Mouse (Mus musculus) ES-E14 (cell line): Measurements from ENCODE around the gene Gm11564. TPM values are rescaled to one million over a fixed set of nuclear protein-coding genes. Genes with fewer than 3 reads are reported as not detected.
"Not testable (repeated sequence)": the region's sequence is repeated elsewhere in the genome, so short reads cannot be mapped to it uniquely, and the experiment has no call there.

Experiments used
- DNase-seq: peaks from one replicate; pipeline ENCODE4 v3.0.0-alpha.2; 2013; ENCODE audit warnings: low read depth, low spot score
- H3K27ac ChIP-seq: 2 replicates; pipeline ENCODE4 v1.5.1; 2012; ENCODE audit warnings: low read depth, mild to moderate bottlenecking, low read length, moderate library complexity, mixed read lengths; ENCODE audit not compliant: poor library complexity, insufficient read depth, severe bottlenecking
- H3K36me3 ChIP-seq: 2 replicates; pipeline ENCODE4 v1.6.1; 2012; ENCODE audit warnings: mild to moderate bottlenecking, low read length, moderate library complexity, mixed read lengths; ENCODE audit not compliant: control insufficient read depth, poor library complexity, insufficient read depth, severe bottlenecking
- H3K4me1 ChIP-seq, 2 experiments: fragments of 150-350 bp in 1 of 2; sonication (generic) in 1 of 2; 2 replicates each; pipeline ENCODE4 v1.6.1; 2012; ENCODE audit warnings: low read length in 2 of 2, mild to moderate bottlenecking in 1 of 2, mixed read lengths in 1 of 2; ENCODE audit not compliant: control insufficient read depth in 2 of 2, insufficient read depth in 2 of 2, poor library complexity in 1 of 2
- H3K4me3 ChIP-seq, 2 experiments: fragments of 150-350 bp in 1 of 2; sonication (generic) in 1 of 2; 2 replicates each; pipeline ENCODE4 v1.5.1; 2012; ENCODE audit warnings: low read length in 2 of 2, low read depth in 1 of 2, mild to moderate bottlenecking in 1 of 2, mixed read lengths in 1 of 2; ENCODE audit not compliant: insufficient read depth in 1 of 2, poor library complexity in 1 of 2, severe bottlenecking in 1 of 2
- H3K9ac ChIP-seq: 2 replicates; pipeline ENCODE4 v1.6.1; 2012; ENCODE audit warnings: low read depth, mild to moderate bottlenecking, low read length, mixed read lengths; ENCODE audit not compliant: poor library complexity, insufficient read depth, severe bottlenecking
- H3K9me3 ChIP-seq: fragments of 150-350 bp; sonication (generic); 2 replicates; pipeline ENCODE4 v1.6.1; 2012; ENCODE audit warnings: low read depth, mild to moderate bottlenecking, low read length; ENCODE audit not compliant: control insufficient read depth, insufficient read depth
- CHD2 ChIP-seq: IDR thresholded peaks from 2 replicates; pipeline ENCODE4 v1.6.1; 2014; ENCODE audit warnings: mild to moderate bottlenecking, low read depth, low read length, inconsistent platforms
- HCFC1 ChIP-seq: IDR thresholded peaks from 2 replicates; pipeline ENCODE4 v1.6.1; 2012; ENCODE audit warnings: low read length, inconsistent platforms, borderline replicate concordance; ENCODE audit not compliant: insufficient read depth
- MAFK ChIP-seq: IDR thresholded peaks from 2 replicates; pipeline ENCODE4 v1.6.1; 2014; ENCODE audit warnings: mild to moderate bottlenecking, low read depth, low read length, inconsistent platforms; ENCODE audit not compliant: insufficient read depth
- ZC3H11A ChIP-seq: IDR thresholded peaks from 2 replicates; pipeline ENCODE4 v1.6.1; 2012; ENCODE audit warnings: low read depth, mild to moderate bottlenecking, inconsistent platforms, low read length, borderline replicate concordance
- ZNF384 ChIP-seq: IDR thresholded peaks from 2 replicates; pipeline ENCODE4 v1.6.1; 2012; ENCODE audit warnings: low read depth, low read length, inconsistent platforms
- in situ Hi-C, 2 experiments: fragments of 600-800 bp; cut with MboI; formaldehyde crosslinking; loops; one replicate each; pipeline ENCODE4 v1.15.1; 2025; ENCODE audit warnings: low sequenced_read_pairs in 2 of 2, inconsistent platforms in 1 of 2; ENCODE audit not compliant: unreplicated experiment in 2 of 2
- total RNA-seq: library from RNA; depleted of rRNA; stranded (reverse); fragments of 300-350 nt; gene quantifications from 2 replicates; pipeline ENCODE4 v1.2.3, GENCODE M21; 2012; rRNA removed

The Gm11564 gene
- total RNA-seq, result 0.89 and 1.4 TPM in 2 replicates

DNA sequence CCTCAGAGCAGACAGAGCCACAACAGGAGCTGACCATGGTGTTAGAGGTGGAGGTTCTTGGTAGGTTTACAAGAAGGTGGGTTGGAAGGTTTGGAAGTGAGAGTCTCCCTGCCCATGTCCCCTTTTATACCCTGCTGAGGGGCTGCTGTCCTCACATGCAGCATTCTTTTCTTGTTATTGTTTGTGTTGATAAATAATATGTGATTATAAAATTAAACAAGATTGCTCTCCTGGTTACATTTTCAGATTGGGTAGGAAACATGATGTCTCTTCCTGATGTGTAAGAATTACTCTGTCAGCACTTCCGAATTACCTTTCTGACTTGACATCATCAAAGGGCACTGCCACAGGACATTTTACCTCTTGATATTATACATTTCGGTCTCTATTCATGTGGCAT is at the start of gene Gm11564:
TSS of gene Gm11564 (minus strand) at position 101 of the 400 bp plus-strand sequence.
- H3K9ac ChIP-seq, in situ Hi-C loops, H3K27ac ChIP-seq: not testable (repeated sequence)

GRCm38 (mm10) chr11:99864176-99864575 is 48.7 kb upstream of the Gm11564 start, which contains the start of gene Gm11559:
TSS of gene Gm11559 (plus strand) at chr11:99864476.
- H3K36me3 ChIP-seq, H3K27ac ChIP-seq, H3K9me3 ChIP-seq, DNase-seq, H3K9ac ChIP-seq, H3K4me3 ChIP-seq, H3K4me1 ChIP-seq, in situ Hi-C loops: not testable (repeated sequence)

More for the DNA sequence above, at the start of gene Gm11564:
- H3K4me3 ChIP-seq, H3K36me3 ChIP-seq, H3K4me1 ChIP-seq, H3K9me3 ChIP-seq, DNase-seq: not testable (repeated sequence)

DNA sequence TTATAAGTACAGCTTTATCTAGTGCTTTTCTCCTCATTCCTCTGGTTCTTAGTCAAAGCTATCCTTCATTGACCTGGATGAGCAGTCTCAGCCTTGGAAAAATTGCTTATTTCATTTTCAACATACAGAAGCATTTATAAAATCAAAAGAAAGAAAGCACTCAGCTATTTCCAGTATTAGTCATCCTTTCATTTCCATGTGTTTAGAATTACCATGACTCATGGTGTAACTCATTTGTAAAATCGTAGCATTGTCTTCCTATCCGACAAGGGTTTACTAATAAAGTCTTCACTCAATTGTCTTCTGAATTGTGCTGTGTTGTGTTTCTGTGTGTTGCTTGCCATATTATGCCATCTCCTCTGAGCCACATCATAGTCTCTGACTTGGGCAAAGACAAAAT is 43.3 kb upstream of the Gm11564 start:
- H3K4me3 ChIP-seq, result no peak overlapping the region
- in situ Hi-C loops, result no loop called here
- no peak overlapping the region for H3K9ac ChIP-seq
- DNase-seq, result no peak
- H3K4me1 ChIP-seq, result no peaks in the 10 kb centered on the region
- no peak overlapping the region for H3K27ac ChIP-seq
- H3K9me3 ChIP-seq, result no peaks in the 10 kb centered on the region
- no peak for TF ChIP-seq ZNF384
- TF ChIP-seq CHD2, result no peak
- no peak for TF ChIP-seq ZC3H11A
- TF ChIP-seq MAFK, result no peak
- TF ChIP-seq HCFC1, result no peak
- H3K36me3 ChIP-seq, result no peaks in the 10 kb centered on the region

GRCm38 (mm10) chr11:99857617-99858016 is 42.2 kb upstream of the Gm11564 start, which contains the start of gene Gm11568:
TSS of gene Gm11568 (plus strand) at chr11:99857917.
- in situ Hi-C loops, result no loop called here
- DNase-seq, result no peak
- no peak for TF ChIP-seq CHD2
- TF ChIP-seq HCFC1, result no peak
- TF ChIP-seq ZC3H11A, result no peak
- TF ChIP-seq ZNF384, result no peak
- TF ChIP-seq MAFK, result no peak

DNA sequence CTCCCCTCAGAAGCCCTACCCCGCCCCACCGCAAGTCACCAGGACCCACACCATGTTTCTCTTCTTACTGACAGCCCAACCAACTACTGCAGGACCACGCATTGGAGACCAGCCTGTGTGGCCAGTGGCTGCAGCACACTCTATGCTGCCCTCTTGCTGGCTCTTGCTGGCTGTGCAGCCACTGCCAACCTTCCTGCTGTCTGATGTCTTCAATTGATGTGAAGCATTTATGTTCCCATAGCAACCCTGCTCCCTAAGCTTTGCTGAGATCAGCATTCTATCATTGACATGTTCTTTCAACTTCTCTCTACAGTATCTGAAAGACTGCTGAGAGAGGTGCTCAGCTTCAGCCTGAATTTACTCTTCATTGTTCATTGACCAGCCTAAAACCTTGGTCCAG is 38.7 kb upstream of the Gm11564 start:
- Histone ChIP-seq H3K9me3 (no peaks in the 10 kb centered on the region), H3K4me3 (no peak overlapping the region), H3K36me3 (no peaks in the 10 kb centered on the region), H3K4me1 (no peaks in the 10 kb centered on the region), H3K27ac (no peak overlapping the region), H3K9ac (no peak overlapping the region)
- in situ Hi-C loops, result no loop called here
- peak; percentile 6 for DNase-seq
- peak; percentile 83 for TF ChIP-seq MAFK
- no peak for TF ChIP-seq ZC3H11A

More at GRCm38 (mm10) chr11:99857617-99858016, 42.2 kb upstream of the Gm11564 start, which contains the start of gene Gm11568:
- Histone ChIP-seq H3K9me3 (no peaks in the 10 kb centered on the region), H3K9ac (no peak within 1 kb of the TSS), H3K4me1 (no peaks in the 10 kb centered on the region), H3K4me3 (no peak within 1 kb of the TSS), H3K36me3 (no peaks in the 10 kb centered on the region), H3K27ac (no peak within 1 kb of the TSS)
